Mouse (Mus musculus) megakaryocyte-erythroid progenitor cell, adult 5-6 weeks (primary cell): ENCODE results near the gene Ggnbp2. TPM values are rescaled to one million over a fixed set of nuclear protein-coding genes. Genes with fewer than 3 reads are reported as not detected.

ENCODE experiments used
- ATAC-seq: replicated peaks from 2 replicates; pipeline ENCODE4 v1.8.0; 2016; ENCODE audit warnings: mild to moderate bottlenecking, inconsistent platforms; ENCODE audit not compliant: severe bottlenecking, poor library complexity, low FRiP score, low TSS enrichment
- total RNA-seq, 2 experiments: library from RNA; stranded (forward) in 1 of 2; stranded (reverse) in 1 of 2; fragments of 200-1000, 215-1000 nt in 1 of 2; fragments of >200 nt in 1 of 2; fragmentation: Nextera tagmentation in 1 of 2; gene quantifications; 2 replicates each; pipeline ENCODE4 v1.2.3; 2014 to 2017

The Ggnbp2 gene
- total RNA-seq (2014; fragmentation: Nextera tagmentation) (91.1 and 108 TPM in 2 replicates), total RNA-seq (2017) (155 and 184 TPM in 2 replicates)

DNA sequence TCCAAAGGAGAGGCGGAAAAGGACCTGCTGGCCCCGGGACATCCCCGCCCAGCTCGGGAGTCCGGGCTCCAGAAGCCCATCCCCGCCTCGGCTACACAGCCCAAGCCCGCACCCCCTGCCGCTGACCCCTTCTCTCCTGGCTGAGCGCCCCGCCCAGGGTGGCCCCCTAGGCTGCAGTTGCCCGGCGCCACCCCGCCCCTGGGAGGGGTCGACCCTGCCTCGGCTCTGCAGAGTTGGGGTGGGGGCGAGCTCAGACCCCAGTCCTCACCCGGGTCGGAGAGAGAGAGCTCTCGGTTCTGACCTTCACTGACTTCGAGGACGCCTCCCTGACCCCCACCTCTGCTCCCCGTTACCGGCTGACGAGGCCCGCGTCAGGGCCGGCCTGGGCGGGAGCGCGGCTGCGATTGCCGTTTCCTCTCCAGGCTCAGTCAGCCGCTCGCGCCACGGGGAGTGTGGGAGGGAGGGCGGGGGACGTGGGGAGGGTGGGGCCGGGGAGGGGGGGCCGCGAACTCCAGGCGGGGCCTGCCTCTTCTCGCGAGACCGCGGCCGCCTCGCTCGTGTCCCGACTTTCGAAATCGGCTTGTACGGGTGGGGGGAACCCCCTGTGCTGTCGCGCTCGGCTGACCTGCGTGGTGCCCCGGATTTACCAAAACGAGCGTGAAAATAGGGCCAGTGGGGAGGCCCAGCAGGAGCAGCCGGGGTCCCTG lies at the start of gene Ggnbp2:
TSS of gene Ggnbp2 (minus strand) at position 481 of the 707 bp plus-strand sequence.
- peak; percentile 55 for ATAC-seq

DNA sequence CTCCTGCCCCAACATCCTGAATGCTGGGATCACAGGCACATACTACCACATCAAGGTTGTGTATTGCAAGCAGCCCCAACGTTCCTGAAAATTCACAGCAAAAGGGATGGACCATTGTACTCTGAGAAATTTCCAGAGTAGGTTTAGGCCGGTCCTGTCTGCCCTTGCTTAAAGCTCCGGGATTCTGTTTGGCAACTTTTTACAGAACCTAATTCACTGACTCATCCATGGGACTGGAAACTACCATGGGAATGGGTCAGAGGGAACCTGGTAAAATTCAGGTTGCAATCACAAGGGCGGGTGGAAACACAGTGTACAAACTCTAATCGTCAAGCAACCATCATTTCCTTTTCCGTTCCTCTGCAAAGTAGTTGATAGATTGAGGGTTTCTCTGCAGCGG lies 49.3 kb upstream of the Ggnbp2 start:
- ATAC-seq, result no peak

DNA sequence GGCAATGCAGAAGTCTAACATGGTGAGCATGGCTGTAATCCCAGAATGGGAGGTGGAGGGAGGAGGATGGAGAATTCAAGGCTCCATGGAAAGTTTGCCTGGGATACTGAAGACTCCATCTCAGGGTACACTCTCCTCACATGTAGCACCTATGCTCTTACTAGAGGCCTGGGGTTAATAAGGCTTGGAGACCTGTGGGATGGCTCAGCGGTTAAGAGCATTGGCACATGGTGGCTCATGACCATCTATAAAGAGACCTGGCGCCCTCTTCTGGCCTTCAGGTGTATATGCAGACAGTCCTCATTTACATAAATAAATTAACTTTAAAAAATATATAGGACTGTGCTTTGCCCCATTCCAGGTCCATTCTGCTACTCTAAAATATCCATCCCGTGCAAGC lies 48.7 kb upstream of the Ggnbp2 start:
- ATAC-seq, result 0 out of 2 replicates have a peak, but pooled peaks have one; percentile 27

DNA sequence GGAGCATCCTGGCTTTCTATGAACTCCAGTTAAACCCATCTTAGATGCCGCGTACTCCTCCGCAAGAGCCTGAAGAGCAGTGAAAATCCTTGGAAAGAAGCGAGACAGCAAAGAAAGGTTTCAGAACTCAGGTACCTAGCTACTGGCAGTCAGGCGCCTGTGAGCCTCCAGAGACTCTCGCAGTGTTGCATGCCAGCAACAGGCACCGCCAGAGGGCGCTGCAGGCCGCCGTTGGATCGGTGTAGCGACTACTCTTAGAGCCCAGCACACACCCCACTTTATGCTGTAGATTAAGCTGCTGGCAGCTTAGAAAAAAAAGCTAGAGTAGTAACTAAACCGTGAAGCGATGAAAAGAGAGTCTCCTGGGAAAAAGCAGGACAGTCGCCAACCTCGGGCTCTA lies 47.8 kb upstream of the Ggnbp2 start:
- peak; percentile 75 for ATAC-seq

DNA sequence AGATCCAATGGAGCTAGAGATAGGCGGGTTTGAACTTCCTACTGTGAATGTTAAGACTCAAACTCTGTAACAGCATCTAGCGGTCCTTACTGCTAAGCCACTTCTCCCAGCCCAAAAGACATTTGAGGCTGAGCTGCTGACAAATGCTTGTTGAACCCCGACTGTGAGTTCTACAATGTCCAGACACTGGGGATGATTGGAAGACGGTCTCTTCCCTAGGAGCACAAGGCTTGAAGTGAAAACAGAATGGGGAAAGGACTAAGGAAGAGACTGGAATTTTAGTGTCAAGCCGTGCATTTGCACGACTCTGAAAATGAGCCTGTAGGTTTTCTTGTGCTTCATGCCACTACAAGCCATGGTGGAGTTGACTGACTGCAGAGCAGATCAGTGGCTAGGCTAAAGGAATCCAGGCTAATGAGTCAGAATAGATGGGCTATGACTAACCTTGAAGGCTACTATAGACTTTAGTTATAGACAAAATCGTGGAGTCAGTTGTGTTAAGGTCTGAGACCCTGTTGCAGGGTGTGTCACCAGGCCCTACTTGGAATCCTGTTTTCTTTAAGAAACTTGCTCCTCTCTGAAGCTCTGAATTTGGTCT lies 46.2 kb upstream of the Ggnbp2 start:
- ATAC-seq, result no peak

DNA sequence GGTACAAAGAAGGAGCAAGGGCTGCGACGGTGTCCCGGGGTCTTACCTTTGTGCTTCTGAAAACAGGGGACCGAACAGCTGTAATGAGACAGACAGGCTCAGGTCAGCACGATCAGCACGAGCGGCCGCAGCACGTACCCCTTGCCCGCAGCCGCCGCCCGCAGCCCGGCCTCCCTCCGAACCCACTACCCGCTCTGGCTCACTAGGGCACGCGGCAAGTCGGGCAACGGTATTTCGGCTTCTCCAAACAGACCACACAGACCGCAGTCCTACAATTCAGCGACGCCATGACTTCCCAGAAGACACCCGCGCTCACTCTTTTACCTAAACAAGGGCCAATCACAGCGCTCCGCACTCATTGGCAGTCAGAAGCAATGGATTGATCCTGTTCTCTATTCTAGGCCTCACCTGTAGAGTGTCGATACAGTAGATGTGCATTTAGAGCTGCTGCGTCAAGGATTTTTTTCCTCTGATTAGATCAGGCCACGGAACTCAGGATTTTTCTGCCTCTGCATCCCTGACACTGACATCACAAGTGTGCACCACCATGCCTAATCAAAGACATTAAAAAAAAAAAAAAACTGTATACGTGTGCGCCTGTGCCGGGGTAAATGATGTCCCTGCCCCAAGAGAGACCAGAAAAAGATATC lies 45.6 kb upstream of the Ggnbp2 start, which contains the start of gene Znhit3:
TSS of gene Znhit3 (minus strand) at position 314 of the 650 bp plus-strand sequence.
- peak; percentile 86 for ATAC-seq

GRCm38 (mm10) chr11:84914673-84915072 lies 44.1 kb upstream of the Ggnbp2 start:
- peak; percentile 39; the same call in 1 of the 2 replicates for ATAC-seq

- ATAC-seq, result no peak
These were observed 39.8 kb upstream of the Ggnbp2 start for GRCm38 (mm10) chr11:84910411-84910810.

DNA sequence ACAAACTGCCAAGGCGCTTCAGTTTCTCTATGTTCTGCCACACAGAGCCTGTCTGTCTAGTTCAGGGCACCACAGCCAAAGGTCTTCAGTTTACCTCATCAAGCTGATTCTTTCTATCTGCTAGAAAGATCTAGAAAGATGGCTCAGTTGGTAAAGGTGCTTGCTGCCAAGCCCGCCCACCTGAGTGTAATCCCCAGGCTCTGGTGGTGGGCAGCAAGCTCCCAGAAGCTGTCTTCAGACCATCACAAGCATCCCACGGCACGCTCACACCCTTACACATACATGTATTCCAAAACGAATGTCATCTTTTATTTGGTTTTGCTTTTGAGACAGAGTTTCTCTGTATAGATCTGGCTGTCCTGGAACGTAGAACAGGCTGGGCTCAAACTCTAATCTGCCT lies 37.9 kb upstream of the Ggnbp2 start:
- ATAC-seq, result no peak

DNA sequence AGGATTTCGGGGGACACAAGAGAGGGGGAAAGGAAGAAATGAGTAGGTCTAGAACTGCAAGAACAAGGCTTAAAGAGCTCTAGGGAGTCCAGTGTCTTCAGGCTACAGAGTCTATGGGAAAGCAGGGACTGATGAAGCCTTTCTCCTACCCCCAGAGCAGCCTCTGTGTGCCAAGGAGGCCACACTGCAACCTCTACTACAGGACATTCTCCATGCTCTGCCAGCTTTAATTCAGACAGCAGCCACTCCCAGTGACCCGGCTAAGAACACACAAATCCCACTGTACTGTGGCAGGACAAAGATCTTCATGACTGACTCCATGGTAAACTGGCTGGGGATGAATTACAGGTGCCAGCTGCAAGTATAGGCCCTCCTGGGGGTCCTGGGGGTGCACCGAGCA lies 36.5 kb upstream of the Ggnbp2 start:
- no peak for ATAC-seq

- ATAC-seq, result no peak
These were observed 34.1 kb upstream of the Ggnbp2 start for GRCm38 (mm10) chr11:84904597-84905144.

- no peak for ATAC-seq
These were observed 22.5 kb upstream of the Ggnbp2 start for GRCm38 (mm10) chr11:84893113-84893512.

DNA sequence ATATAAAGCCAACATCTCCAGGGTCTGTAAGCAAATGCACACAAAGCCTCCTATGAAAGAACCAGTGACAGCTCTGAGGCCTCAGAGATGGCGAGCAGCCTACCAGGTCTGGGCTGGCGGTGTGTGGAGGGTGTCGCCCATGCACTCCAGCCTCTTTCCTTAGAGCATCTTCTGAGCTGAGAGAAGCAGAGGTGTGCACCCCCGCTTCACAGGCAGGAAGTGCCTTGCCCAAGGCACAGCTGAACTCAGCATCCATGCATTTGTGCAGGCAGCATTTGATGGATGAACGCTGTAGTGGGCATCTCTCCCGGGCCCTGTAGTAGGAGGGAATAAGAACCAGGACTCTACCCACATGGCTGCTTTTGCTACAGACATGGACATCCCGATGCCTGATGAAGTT lies 21.1 kb upstream of the Ggnbp2 start:
- ATAC-seq, result no peak

- ATAC-seq, result no peak
These were observed 18.9 kb upstream of the Ggnbp2 start for GRCm38 (mm10) chr11:84889492-84889891.

DNA sequence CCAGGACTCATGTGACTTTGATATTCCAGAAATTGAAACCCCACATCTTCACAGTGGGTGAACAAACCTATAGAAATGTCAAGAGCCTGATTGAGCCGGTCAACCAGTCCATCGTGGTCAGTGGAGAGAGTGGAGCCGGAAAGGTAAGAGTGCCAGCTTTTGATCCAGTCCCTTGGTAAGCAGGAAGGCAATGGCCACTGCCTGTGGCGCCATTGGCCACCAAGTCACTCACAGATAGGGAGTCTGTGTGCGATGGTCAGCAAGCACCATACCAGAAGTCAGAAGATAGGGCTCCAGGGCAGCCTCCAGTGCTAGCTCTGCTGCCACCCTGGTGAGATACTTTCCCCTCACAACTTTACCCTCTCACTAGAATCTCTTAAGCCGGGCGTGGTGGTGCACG lies 17.4 kb upstream of the Ggnbp2 start:
- ATAC-seq, result no peak

DNA sequence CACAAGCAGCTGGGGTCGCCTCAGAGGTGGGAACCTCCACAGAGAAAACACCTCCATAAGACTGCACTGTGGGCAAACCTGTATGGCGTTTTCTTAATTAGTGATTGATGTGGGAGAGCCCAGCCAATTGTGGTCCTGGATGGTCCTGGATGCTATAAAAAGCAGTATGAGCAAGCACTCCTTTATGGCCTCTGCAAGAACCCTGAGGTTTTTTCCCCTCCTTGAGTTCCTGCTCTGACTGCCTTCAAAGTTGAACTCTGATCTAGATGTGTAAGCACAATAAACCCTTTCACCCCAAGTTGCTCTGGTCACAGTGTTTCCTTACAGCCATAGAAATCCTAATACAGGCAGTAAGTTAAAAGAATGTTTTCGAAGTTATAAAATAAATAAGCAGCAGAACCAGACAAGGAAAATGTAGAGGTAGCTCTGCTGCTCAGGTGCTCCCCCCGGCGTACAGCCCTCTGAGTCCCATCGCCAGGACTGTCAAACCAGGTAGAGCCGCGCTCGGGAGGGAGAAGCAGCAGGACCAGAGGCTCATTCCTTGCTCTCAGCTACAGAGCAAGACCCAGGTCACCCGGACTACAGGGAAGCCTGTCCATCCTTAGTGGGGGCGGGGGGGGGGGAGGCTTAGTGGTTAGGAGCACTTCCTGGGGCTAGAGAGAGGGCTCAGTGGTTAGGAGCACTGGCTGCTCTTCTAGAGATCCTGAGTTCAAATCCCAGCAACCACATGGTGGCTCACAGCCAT lies 16.3 kb upstream of the Ggnbp2 start:
- no peak for ATAC-seq

- ATAC-seq, result no peak
These were observed 15.6 kb upstream of the Ggnbp2 start for GRCm38 (mm10) chr11:84886236-84886635.

GRCm38 (mm10) chr11:84885238-84885637 lies 14.6 kb upstream of the Ggnbp2 start:
- ATAC-seq, result no peak

DNA sequence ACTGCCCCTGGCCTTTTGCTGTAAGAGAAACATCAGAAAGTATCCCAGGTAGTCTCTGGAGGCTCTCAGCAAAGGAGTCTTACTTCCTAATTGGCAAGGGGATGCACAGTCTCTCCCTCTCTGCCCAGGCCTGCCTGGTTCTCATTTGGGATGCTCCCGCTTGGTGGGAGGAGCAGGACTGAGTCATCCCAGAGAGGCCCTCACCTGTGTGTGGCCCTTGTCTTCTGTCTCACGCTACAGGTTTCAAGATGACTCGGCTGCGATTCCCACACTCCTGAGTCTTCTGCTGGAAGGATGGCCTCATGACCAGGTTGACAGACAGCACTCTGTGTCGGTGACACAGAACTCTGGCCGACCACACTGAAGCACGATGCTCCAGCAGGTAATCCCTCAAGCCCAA lies 11.7 kb upstream of the Ggnbp2 start:
- no peak for ATAC-seq

DNA sequence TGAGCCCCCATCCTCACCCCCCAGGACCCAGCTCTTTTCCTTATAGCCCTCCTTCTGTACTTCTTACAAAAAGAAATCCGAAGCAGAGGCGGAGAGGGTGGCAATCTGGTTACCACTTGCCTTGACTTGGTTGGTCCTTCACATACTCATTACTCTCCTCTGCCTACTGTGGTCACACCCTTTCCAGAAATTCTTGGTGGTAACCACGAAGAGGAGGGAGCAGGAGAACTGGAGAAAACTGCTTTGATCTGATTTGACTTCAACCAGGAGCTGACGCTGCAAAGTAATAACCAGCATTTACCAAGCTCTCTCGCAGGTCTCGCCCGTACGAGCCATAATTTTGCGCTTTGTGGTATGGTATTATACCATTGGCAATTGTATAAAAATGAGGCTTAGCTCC lies 10.4 kb upstream of the Ggnbp2 start:
- ATAC-seq, result no peak
